Mouse (Mus musculus): ENCODE measurements around the gene Siae. TPM values are rescaled to one million over a fixed set of nuclear protein-coding genes. Genes with fewer than 3 reads are reported as not detected.

Gene Siae
- total RNA-seq, 2 experiments from 2014 or later = 4.1 to 4.6 TPM

- peak overlapping the region; percentile 71 for H3K4me3 ChIP-seq
- intact Hi-C loops (cut with DNase I) = loop anchor here (2.0 to 5.0 kb wide), 2 partner anchors 73 to 83 kb away; no protein-coding TSS in a partner anchor
- peak overlapping the region; percentile 60 for H3K27ac ChIP-seq
- TF ChIP-seq CTCF (IDR thresholded peaks at IDR 0.05) = no peak
- DNase-seq = no peak
Observed at GRCm38 (mm10) chr9:37543869-37544440, 11.5 kb upstream of the Siae start.

- peak; percentile 84; the same call in 1 of the 2 replicates for TF ChIP-seq CTCF (IDR thresholded peaks at IDR 0.05)
- peak overlapping the region; percentile 60 for H3K27ac ChIP-seq
- DNase-seq = peak; percentile 68
- intact Hi-C loops (cut with DNase I) = loop anchor here (2.0 to 5.0 kb wide), 2 partner anchors 73 to 84 kb away; no protein-coding TSS in a partner anchor
- H3K4me3 ChIP-seq = peak overlapping the region; percentile 71
Observed at GRCm38 (mm10) chr9:37544447-37545165, 10.9 kb upstream of the Siae start.

- H3K4me3 ChIP-seq = peak overlapping the region; percentile 71
- intact Hi-C loops (cut with DNase I) = loop anchor here (2.0 kb wide), 1 partner anchor 84 kb away; no protein-coding TSS in a partner anchor
- H3K27ac ChIP-seq = peak overlapping the region; percentile 60; the same call in 1 of the 2 replicates
Observed at GRCm38 (mm10) chr9:37545166-37545610, 10.3 kb upstream of the Siae start.

GRCm38 (mm10) chr9:37545847-37546452, 9.5 kb upstream of the Siae start:
- no peak for TF ChIP-seq CTCF (IDR thresholded peaks at IDR 0.05)
- intact Hi-C loops (cut with DNase I) = loop anchor here (2.0 kb wide), 1 partner anchor 85 kb away; no protein-coding TSS in a partner anchor
- Histone ChIP-seq H3K27ac (peak overlapping the region; percentile 60), H3K4me3 (peak overlapping the region; percentile 29)
- DNase-seq = no peak

More at GRCm38 (mm10) chr9:37545166-37545610, 10.3 kb upstream of the Siae start:
- TF ChIP-seq CTCF (IDR thresholded peaks at IDR 0.05) = no peak
- no peak for DNase-seq

GRCm38 (mm10) chr9:37546889-37547288, 8.6 kb upstream of the Siae start:
- peak; percentile 49 for TF ChIP-seq CTCF (IDR thresholded peaks at IDR 0.05)
- intact Hi-C loops (cut with DNase I) = no loop called here
- no peak for DNase-seq
- Histone ChIP-seq H3K4me3 (no peak overlapping the region), H3K27ac (no peak overlapping the region)

GRCm38 (mm10) chr9:37550435-37550834, 5.1 kb upstream of the Siae start:
- no peak for TF ChIP-seq CTCF (IDR thresholded peaks at IDR 0.05)
- intact Hi-C loops (cut with DNase I) = loop anchor here (5.0 kb wide), 1 partner anchor 62 kb away; the partner anchor contains the start of gene Spa17
- no peak for DNase-seq
- Histone ChIP-seq H3K27ac (no peak overlapping the region), H3K4me3 (no peak overlapping the region)

- Histone ChIP-seq H3K4me3 (peak overlapping the region; percentile 69), H3K27ac (no peak overlapping the region)
- TF ChIP-seq CTCF (IDR thresholded peaks at IDR 0.05) = no peak
- intact Hi-C loops (cut with DNase I) = loop anchor here (5.0 kb wide), 1 partner anchor 60 kb away; the partner anchor contains the start of gene Spa17
- no peak for DNase-seq
Observed at GRCm38 (mm10) chr9:37551751-37552531, 3.6 kb upstream of the Siae start.

- Histone ChIP-seq H3K4me3 (peak within 1 kb of the TSS; percentile 69), H3K27ac (no peak within 1 kb of the TSS)
- no peak for TF ChIP-seq CTCF (IDR thresholded peaks at IDR 0.05)
- DNase-seq = peak; percentile 77
- intact Hi-C loops (cut with DNase I) = loop anchor here (5.0 kb wide), 1 partner anchor 60 kb away; the partner anchor contains the start of gene Spa17
Observed at GRCm38 (mm10) chr9:37552536-37553293, 2.8 kb upstream of the Siae start, which contains the start of gene Nrgn. TSS of gene Nrgn (minus strand) at chr9:37552904.

GRCm38 (mm10) chr9:37554279-37554678, 1.2 kb upstream of the Siae start:
- DNase-seq = no peak
- H3K4me3 ChIP-seq = no peak overlapping the region
- intact Hi-C loops (cut with DNase I) = loop anchor here (5.0 kb wide), 1 partner anchor 58 kb away; the partner anchor contains the start of gene Spa17
- no peak for TF ChIP-seq CTCF (IDR thresholded peaks at IDR 0.05)
- no peak overlapping the region for H3K27ac ChIP-seq

- intact Hi-C loops (cut with DNase I) = no loop called here
- no peak for DNase-seq
- no peak for TF ChIP-seq CTCF (IDR thresholded peaks at IDR 0.05)
- no peak overlapping the region for H3K27ac ChIP-seq
- no peak overlapping the region for H3K4me3 ChIP-seq
Observed at GRCm38 (mm10) chr9:37556366-37556765, 868 bp downstream of the Siae start.

- DNase-seq = no peak
- intact Hi-C loops (cut with DNase I) = no loop called here
- Histone ChIP-seq H3K27ac (no peak overlapping the region), H3K4me3 (no peak overlapping the region)
- no peak for TF ChIP-seq CTCF (IDR thresholded peaks at IDR 0.05)
Observed at GRCm38 (mm10) chr9:37560617-37561016, 5.1 kb downstream of the Siae start.
